Mouse (Mus musculus) small intestine, adult 2 months (tissue): ENCODE data around the gene Sypl2. TPM values are rescaled to one million over a fixed set of nuclear protein-coding genes. Genes with fewer than 3 reads are reported as not detected.

ENCODE experiments used
- H3K27ac ChIP-seq: fragments of 200-500 bp; 2 replicates; pipeline ENCODE4 v1.5.1; 2012; ENCODE audit warnings: low read depth, low read length, control low read depth, inconsistent platforms; ENCODE audit not compliant: insufficient read depth
- H3K27me3 ChIP-seq: fragments of 200-500 bp; 2 replicates; pipeline ENCODE4 v1.6.1; 2012; ENCODE audit warnings: mild to moderate bottlenecking, moderate library complexity, low read length, inconsistent platforms; ENCODE audit not compliant: control insufficient read depth, insufficient read depth
- H3K36me3 ChIP-seq: fragments of 200-500 bp; 2 replicates; pipeline ENCODE4 v1.6.1; 2012; ENCODE audit warnings: mild to moderate bottlenecking, low read length, control low read depth, inconsistent platforms; ENCODE audit not compliant: control insufficient read depth, insufficient read depth
- H3K4me1 ChIP-seq: fragments of 200-500 bp; 2 replicates; pipeline ENCODE4 v1.6.1; 2012; ENCODE audit warnings: low read length, inconsistent platforms, mixed read lengths; ENCODE audit not compliant: control insufficient read depth, insufficient read depth, insufficient read length
- H3K4me3 ChIP-seq: fragments of 200-500 bp; 2 replicates; pipeline ENCODE4 v1.5.1; 2012; ENCODE audit warnings: low read depth, mild to moderate bottlenecking, control low read depth, inconsistent platforms, low read length, moderate library complexity
- CTCF ChIP-seq: fragments of 200-500 bp; IDR thresholded peaks from 2 replicates; pipeline ENCODE4 v1.5.1; 2012; ENCODE audit warnings: low read depth, mild to moderate bottlenecking, control low read depth, inconsistent platforms, low read length, moderate library complexity, mixed read lengths; ENCODE audit not compliant: insufficient replicate concordance, insufficient read length; ENCODE audit errors: extremely low read depth
- POLR2A ChIP-seq: fragments of 200-500 bp; IDR thresholded peaks from 2 replicates; pipeline ENCODE4 v1.6.1; 2012; ENCODE audit warnings: low read depth, mild to moderate bottlenecking, control low read depth, inconsistent platforms, low read length, moderate library complexity
- WGBS: fragments of 180-500 bp; shearing (Covaris S2); methylation state at CpG from one replicate; pipeline ENCODE4 v1.1.7; 2018; 5-methylcytosine and 5-hydroxymethylcytosine counted together
- polyA plus RNA-seq: library from polyadenylated mRNA; depleted of rRNA; stranded (reverse); fragments of >200 nt; gene quantifications from 2 replicates; pipeline ENCODE4 v1.2.3, GENCODE M21; 2012

Gene Sypl2
- polyA plus RNA-seq, 1 experiment: 6.3 TPM

GRCm38 (mm10) chr3:108186098-108187047 is 40.1 kb downstream of the Sypl2 start, which contains the start of gene Amigo1:
Gene Amigo1 (plus strand): TSS chr3:108186335.
- peak within 1 kb of the TSS; percentile 92 for H3K4me3 ChIP-seq
- TF ChIP-seq POLR2A: no peak
- no peak for TF ChIP-seq CTCF
- H3K4me1 ChIP-seq: peaks cover 8% of the 10 kb centered on the region
- WGBS: 6% methylated on average over 94 of the region's 100 CpGs
- no peaks in the 10 kb centered on the region for H3K36me3 ChIP-seq
- H3K27ac ChIP-seq: no peak within 1 kb of the TSS
- H3K27me3 ChIP-seq: no peaks in the 10 kb centered on the region

- TF ChIP-seq CTCF (no peak), POLR2A (no peak)
- 2% methylated on average over 16 of the region's 16 CpGs for WGBS
- H3K27ac ChIP-seq: no peak overlapping the region
- peak overlapping the region; percentile 92 for H3K4me3 ChIP-seq
- H3K36me3 ChIP-seq: no peaks in the 10 kb centered on the region
- peaks cover 8% of the 10 kb centered on the region for H3K4me1 ChIP-seq
- no peaks in the 10 kb centered on the region for H3K27me3 ChIP-seq
These were observed 40.9 kb downstream of the Sypl2 start for GRCm38 (mm10) chr3:108185460-108186097.

- Histone ChIP-seq H3K4me1 (peaks cover 8% of the 10 kb centered on the region), H3K36me3 (no peaks in the 10 kb centered on the region), H3K4me3 (no peak overlapping the region), H3K27ac (no peak overlapping the region), H3K27me3 (no peaks in the 10 kb centered on the region)
- TF ChIP-seq POLR2A (no peak), CTCF (no peak)
- 82% methylated on average over 3 of the region's 3 CpGs for WGBS
These were observed 41.7 kb downstream of the Sypl2 start for GRCm38 (mm10) chr3:108184742-108185141.

DNA sequence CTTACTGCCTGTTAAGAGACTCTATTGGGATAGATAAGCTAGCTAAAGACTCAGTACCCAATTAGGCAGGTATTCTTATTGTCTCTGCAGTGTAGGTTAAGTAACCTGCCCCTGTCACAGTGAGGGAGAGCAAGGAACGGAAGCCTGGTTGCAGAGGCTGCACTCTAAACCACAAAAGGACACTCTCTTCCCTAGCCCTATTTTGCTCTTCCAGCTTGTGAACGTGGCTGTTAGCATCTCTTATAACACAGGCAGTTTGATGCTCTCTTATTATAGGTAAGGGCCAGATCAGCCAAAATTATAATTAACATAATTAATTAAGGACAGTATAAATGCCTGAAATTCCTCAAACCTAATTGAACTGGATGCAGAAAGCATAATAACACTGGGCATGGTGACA is 45.9 kb downstream of the Sypl2 start:
- no peak for TF ChIP-seq CTCF
- TF ChIP-seq POLR2A: no peak
- Histone ChIP-seq H3K4me3 (no peak overlapping the region), H3K36me3 (no peaks in the 10 kb centered on the region), H3K27ac (no peak overlapping the region), H3K4me1 (no peaks in the 10 kb centered on the region), H3K27me3 (no peaks in the 10 kb centered on the region)
- WGBS: 69% methylated on average over 2 of the region's 2 CpGs

DNA sequence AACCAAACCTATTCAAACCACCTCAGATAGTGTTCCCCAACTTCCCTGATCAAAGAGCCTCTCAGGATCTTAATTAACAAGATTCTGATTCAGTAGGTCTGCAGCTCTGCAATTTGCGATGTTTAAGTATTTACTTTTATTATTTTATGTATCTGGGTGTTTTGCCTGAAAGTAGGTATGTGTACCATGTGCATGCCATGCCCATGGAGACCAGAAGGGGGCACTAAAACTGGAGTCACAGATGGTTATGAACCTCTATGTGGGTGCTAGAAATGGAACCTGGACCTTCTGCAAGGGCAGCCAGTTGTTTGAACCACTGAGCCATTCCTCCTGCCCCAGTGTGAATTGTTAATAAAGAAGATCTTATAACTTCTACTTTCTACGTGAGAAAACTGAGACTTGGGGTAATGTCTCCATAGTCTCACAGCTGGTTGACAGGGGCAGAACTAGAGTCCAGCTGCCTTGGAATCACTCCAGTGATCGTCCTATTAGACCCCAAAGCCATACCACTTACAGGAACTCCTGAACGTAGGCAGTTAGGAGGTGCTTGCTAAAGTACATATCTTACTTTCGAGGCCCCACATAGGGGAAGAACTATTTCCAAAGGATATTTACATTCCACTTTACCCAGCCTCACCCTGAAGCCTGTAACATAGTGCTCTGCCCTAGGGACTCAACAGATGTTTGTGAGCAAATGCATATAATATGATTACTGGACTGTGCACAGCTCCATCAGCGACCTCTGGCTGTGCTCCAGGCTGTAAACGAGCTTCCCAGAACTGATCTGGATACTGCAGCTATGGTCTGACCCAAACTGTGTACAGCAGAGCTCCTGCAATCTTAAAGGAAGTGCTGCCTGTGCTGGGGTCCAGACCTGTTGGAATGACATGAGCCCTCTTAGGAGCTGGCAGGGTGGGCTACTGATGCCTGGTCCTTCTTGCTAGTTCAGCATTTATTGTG is 47.4 kb downstream of the Sypl2 start:
- no peak overlapping the region for H3K27ac ChIP-seq
- no peaks in the 10 kb centered on the region for H3K27me3 ChIP-seq

DNA sequence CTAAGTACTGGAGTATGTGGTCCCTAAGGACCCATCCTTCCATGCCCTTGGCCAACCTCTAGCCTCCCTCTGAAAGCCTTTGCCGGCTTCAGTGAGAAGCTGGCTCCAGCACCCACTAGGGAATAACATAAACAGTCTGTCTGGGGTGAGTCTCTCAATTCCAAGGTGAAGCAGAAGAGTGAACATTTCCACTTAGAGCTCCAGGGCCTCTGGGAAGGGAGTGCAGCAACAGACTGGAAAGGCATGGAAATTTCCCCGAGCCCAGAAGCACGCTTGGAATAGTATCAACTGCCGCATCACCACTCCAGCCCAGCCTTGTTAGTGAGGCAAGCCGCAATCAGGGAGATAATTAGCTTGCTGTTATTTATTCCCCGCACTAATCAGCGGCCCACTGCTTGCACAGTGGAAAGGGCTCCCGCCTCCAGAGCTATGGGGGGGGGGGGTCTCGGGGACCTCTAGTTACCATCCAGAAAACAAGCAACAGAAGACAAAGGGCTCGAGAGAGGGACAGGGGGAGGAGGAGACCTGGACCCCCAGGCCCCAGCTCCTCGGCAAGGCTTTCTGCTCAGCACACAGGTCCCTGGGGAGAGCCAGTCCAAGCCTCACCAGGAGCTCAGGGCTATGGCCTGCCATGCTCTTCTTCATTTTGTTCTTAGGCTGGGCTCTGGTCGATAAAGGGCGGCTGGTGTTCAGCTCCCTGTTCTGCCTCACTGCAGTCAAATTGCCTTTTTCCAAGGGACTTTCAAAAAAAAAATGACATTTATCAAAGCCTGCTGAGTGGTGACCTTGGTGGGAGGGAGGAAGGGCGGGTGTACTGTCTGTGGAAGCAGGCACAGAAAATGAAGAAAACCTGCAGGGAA is 51.5 kb downstream of the Sypl2 start:
- H3K4me3 ChIP-seq: no peak overlapping the region
- 55% methylated on average over 14 of the region's 14 CpGs for WGBS
- no peaks in the 10 kb centered on the region for H3K27me3 ChIP-seq
- H3K36me3 ChIP-seq: no peaks in the 10 kb centered on the region
- H3K4me1 ChIP-seq: no peaks in the 10 kb centered on the region
- no peak for TF ChIP-seq POLR2A
- TF ChIP-seq CTCF: no peak
- no peak overlapping the region for H3K27ac ChIP-seq

More for the DNA sequence above, 47.4 kb downstream of the Sypl2 start:
- no peak overlapping the region for H3K4me3 ChIP-seq
- H3K4me1 ChIP-seq: no peaks in the 10 kb centered on the region
- TF ChIP-seq POLR2A (no peak), CTCF (peak; percentile 15; the same call in 1 of the 2 replicates)
- H3K36me3 ChIP-seq: no peaks in the 10 kb centered on the region
- WGBS: 49% methylated on average over 7 of the region's 7 CpGs
